Mouse (Mus musculus) heart, adult 10 weeks (tissue): ENCODE results near the gene Gm12184. TPM values are rescaled to one million over a fixed set of nuclear protein-coding genes. Genes with fewer than 3 reads are reported as not detected.

Source experiments
- polyA plus RNA-seq: library from polyadenylated mRNA; stranded (reverse); fragments of 350-450 nt; fragmentation: Illumina TruSeq; extraction: RNeasy Lipid Tissue Mini Kit (QIAGEN cat#74804); gene quantifications from one replicate; pipeline ENCODE4 v1.2.3, GENCODE M21; 2014; ENCODE audit warnings: low read depth, low replicate concordance

Gene Gm12184
- 9.5 TPM for polyA plus RNA-seq

GRCm38 (mm10) chr11:48825979-48826751 is at the start of gene Gm12184, which contains the start of gene Trim7:
TSS of gene Gm12184 (minus strand) at chr11:48826655.
TSS of gene Trim7 (plus strand) at chr11:48826140.

GRCm38 (mm10) chr11:48871201-48871772 is 44.8 kb upstream of the Gm12184 start, which contains the start of gene Irgm1:
TSS of gene Irgm1 (minus strand) at chr11:48871683.

GRCm38 (mm10) chr11:48816800-48817665 is 9.4 kb downstream of the Gm12184 start, which contains the start of gene Trim41:
TSS of gene Trim41 (minus strand) at chr11:48817353.

GRCm38 (mm10) chr11:48799921-48800701 is 26.3 kb downstream of the Gm12184 start, which contains the start of gene Rack1:
TSS of gene Rack1 (plus strand) at chr11:48800332.

Other genes with a start within 250 kb of the Gm12184 start
- gene Rack1, start 26.3 kb downstream of the Gm12184 start, polyA plus RNA-seq, result 454 TPM
- gene Trim41, start 9.3 kb downstream of the Gm12184 start, polyA plus RNA-seq, result 20.6 TPM
- gene Trim7, start 515 bp downstream of the Gm12184 start, polyA plus RNA-seq, result 30.1 TPM
- gene Irgm1, start 45.0 kb upstream of the Gm12184 start, polyA plus RNA-seq, result 21.4 TPM
- gene Gm5431, start 75.6 kb upstream of the Gm12184 start, polyA plus RNA-seq, result 0.58 TPM
- gene Psme2b, start 119.5 kb upstream of the Gm12184 start, polyA plus RNA-seq, result 2.5 TPM
- not detected for gene Olfr56, start 152.2 kb upstream of the Gm12184 start, polyA plus RNA-seq
- 2.9 TPM for gene 9930111J21Rik1, start 152.7 kb upstream of the Gm12184 start, polyA plus RNA-seq
- 0.26 TPM for gene Gm12185, start 165.6 kb upstream of the Gm12184 start, polyA plus RNA-seq
- gene Tgtp1, start 167.5 kb upstream of the Gm12184 start, polyA plus RNA-seq, result 7.1 TPM
- gene 9930111J21Rik2, start 224.6 kb upstream of the Gm12184 start, polyA plus RNA-seq, result 6.3 TPM
- gene Tgtp2, start 237.6 kb upstream of the Gm12184 start, polyA plus RNA-seq, result 10.2 TPM
- gene Ifi47, start 249.9 kb upstream of the Gm12184 start, polyA plus RNA-seq, result 3.8 TPM